Mouse (Mus musculus) G1E (cell line): Measurements from ENCODE around the gene Calm3. TPM values are rescaled to one million over a fixed set of nuclear protein-coding genes. Genes with fewer than 3 reads are reported as not detected.

ENCODE experiments used
- ATAC-seq: 2 replicates; pipeline ENCODE4 v1.8.0; 2016; ENCODE audit warnings: mild to moderate bottlenecking; ENCODE audit not compliant: insufficient number of reproducible peaks, poor library complexity, low FRiP score, severe bottlenecking; ENCODE audit errors: extremely low read depth
- DNase-seq: peaks from one replicate; pipeline ENCODE4 v3.0.0; 2012; ENCODE audit warnings: low spot score
- H3K27me3 ChIP-seq: 2 replicates; pipeline ENCODE4 v1.6.1; 2012; ENCODE audit warnings: mild to moderate bottlenecking, low read length, inconsistent platforms; ENCODE audit not compliant: insufficient read depth
- H3K36me3 ChIP-seq: replicated peaks from 2 replicates; pipeline ENCODE3; 2012; ENCODE audit warnings: mild to moderate bottlenecking, inconsistent platforms
- H3K4me1 ChIP-seq: 2 replicates; pipeline ENCODE4 v1.6.1; 2012; ENCODE audit warnings: low read depth, low read length, inconsistent platforms, mixed read lengths; ENCODE audit not compliant: insufficient read depth
- H3K4me3 ChIP-seq: 2 replicates; pipeline ENCODE4 v1.5.1; 2012; ENCODE audit warnings: low read depth, mild to moderate bottlenecking, inconsistent platforms, low read length, moderate library complexity, mixed read lengths
- H3K9me3 ChIP-seq: replicated peaks from 2 replicates; pipeline ENCODE4 v1.6.1; 2012; ENCODE audit warnings: inconsistent platforms
- CTCF ChIP-seq: IDR thresholded peaks from 2 replicates; pipeline ENCODE4 v1.5.1; 2012; ENCODE audit warnings: low read depth, low read length, inconsistent platforms, mixed read lengths
- GATA1 ChIP-seq: IDR thresholded peaks from 2 replicates; pipeline ENCODE4 v1.6.1; 2012; ENCODE audit warnings: borderline replicate concordance, low read length, inconsistent platforms, mixed read lengths
- GATA2 ChIP-seq: IDR thresholded peaks from 2 replicates; pipeline ENCODE4 v1.6.1; 2012; ENCODE audit warnings: low read depth, low read length, inconsistent platforms, borderline replicate concordance
- POLR2AphosphoS5 ChIP-seq: IDR thresholded peaks from 2 replicates; pipeline ENCODE4 v1.6.1; 2012; ENCODE audit warnings: low read depth, low read length, inconsistent platforms; ENCODE audit not compliant: insufficient replicate concordance
- TAL1 ChIP-seq: conservative IDR thresholded peaks from 2 replicates; pipeline ENCODE4 v1.6.1; 2012; ENCODE audit warnings: low read depth, low read length, inconsistent platforms, mixed read lengths
- polyA plus RNA-seq: library from polyadenylated mRNA; stranded (reverse); fragments of >175 nt; gene quantifications from 2 replicates; pipeline ENCODE4 v1.2.3, GENCODE M21; 2012
- total RNA-seq, 2 experiments: library from RNA; stranded (forward) in 1 of 2; stranded (reverse) in 1 of 2; fragments of 200-1000 nt in 1 of 2; fragments of >200 nt in 1 of 2; fragmentation: Nextera tagmentation in 1 of 2; gene quantifications; 2 replicates each; pipeline ENCODE4 v1.2.3; 2014 to 2017

Calm3 gene
- total and polyA plus RNA-seq, 3 experiments: 157 to 792 (median 344) TPM

DNA sequence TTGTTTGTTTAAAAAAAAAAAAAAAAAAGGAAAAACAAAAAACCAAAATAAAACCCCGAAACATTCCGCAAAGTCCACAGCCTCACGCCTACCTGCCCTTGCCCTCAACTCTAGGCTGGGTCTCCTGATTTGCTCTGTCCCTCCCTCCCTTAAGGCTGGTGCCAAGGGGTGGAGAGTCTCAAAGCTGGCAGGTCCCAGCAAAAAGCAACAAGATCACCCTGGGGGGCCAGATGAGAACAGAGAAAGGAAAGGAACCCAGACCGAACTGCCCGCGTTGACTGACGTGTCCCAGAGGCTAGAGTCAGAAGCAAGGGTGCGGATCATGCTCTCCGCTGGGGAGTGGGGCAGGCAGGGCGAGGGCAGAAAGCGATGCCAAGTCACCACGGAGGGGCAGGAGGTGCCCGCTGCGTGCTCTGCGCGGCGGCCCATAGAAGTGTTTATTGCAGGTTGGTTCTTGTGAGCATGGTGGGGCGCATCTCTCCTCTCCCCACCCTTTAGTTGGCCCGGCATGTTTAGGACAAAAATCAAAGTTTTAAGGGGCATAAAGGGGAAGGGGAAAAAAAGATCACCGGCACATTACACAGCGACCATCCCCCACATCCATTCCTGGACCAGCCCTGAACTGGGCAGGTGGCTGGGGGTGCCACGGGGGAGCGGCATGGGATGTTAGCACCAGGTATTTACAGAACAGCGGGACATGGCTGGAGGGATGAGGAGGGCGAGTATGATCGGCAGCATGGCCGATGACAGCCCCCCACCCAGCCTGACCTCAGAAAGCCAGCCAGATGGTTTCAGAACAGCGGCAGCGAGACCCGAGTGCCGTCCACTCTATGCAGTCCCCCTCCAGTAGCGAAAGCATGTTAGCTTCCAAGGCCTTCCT, 8.2 kb downstream of the Calm3 start:
- TF ChIP-seq CTCF (no peak), GATA2 (no peak), POLR2AphosphoS5 (no peak), GATA1 (no peak), TAL1 (no peak)
- peaks cover 78% of the 10 kb centered on the region for H3K36me3 ChIP-seq
- no peaks in the 10 kb centered on the region for H3K9me3 ChIP-seq
- DNase-seq (no peak), ATAC-seq (no peak)
- H3K4me3 ChIP-seq: no peak overlapping the region
- no peaks in the 10 kb centered on the region for H3K27me3 ChIP-seq
- H3K4me1 ChIP-seq: peaks cover 50% of the 10 kb centered on the region

DNA sequence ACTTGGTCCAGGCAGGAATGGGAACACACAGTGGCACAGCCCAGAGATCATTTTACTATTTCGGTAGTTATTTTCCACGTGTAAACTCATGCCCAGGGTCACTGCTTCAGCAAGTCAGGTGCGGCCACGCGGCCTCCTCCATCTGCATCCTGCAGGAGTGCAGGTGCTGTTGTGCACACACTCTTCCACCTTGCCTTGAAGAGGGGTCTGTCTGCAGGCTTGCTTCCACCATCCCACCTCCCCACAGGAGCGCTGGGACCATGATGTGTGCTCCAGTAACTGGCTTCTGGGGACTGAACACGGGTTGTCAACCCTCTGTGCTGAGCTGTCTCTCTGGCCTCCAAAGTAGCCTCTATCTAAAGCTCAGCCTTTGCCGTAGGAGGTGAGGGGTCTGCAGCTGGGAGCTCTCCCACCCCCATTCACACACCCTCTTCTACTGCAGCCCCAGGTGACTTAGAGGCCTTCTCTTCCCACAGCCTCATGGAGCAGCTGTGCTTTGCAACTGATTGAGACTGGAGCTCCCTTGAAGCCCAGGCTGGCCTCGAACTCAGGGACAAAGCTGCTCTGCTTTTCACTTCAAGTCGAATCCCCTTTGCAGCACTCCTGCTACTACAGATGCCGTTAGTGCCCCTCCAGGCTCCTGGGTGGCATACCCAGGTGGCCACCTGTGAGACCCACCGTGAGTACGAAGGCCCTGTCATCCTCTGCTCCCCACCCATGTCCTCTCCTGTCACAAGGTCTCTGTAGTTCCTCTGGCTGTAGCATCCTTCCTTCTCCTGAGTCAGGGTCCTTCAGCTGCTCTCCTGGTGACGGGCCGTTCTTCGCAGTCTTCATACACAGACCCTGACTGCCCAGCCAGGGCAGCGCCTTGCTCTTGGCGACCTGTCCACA, 9.2 kb downstream of the Calm3 start:
- no peaks in the 10 kb centered on the region for H3K9me3 ChIP-seq
- peaks cover 47% of the 10 kb centered on the region for H3K4me1 ChIP-seq
- peaks cover 69% of the 10 kb centered on the region for H3K36me3 ChIP-seq
- ATAC-seq (no peak), DNase-seq (no peak)
- no peak overlapping the region for H3K4me3 ChIP-seq
- peaks cover 9% of the 10 kb centered on the region for H3K27me3 ChIP-seq
- TF ChIP-seq CTCF (no peak), GATA1 (no peak), TAL1 (no peak), GATA2 (no peak), POLR2AphosphoS5 (no peak; the same call in 1 of the 2 replicates)

DNA sequence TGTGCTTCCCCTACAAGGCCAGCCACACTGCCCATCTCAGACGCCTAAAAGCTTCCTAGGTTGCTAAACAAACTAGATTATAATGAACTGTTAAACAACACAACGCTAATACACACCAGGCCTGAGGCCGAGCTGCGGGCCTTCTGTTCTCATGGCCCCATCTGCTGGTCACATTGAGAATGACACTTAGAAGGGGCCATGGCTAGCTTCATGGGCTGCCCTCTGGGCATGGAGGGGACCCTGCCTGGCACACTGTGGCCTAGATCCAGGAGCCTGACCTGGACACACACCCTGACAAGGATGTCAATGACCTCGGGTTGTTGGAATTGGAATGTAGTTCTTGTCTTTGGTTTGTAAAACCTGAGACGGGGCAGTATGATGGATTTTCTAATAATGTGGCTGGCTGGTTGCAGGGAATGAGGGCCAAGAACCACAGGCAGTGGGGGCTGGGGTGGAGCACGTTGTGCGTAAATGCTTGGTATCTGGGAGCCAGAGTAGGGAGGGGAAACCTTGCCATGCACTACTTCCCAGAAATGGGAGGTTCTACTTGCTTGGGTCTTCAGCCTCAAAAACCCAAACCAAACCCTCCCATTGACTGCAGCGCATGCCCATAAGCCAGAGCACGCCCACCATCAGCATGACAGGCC, 10.0 kb downstream of the Calm3 start:
- H3K4me3 ChIP-seq: no peak overlapping the region
- H3K9me3 ChIP-seq: no peaks in the 10 kb centered on the region
- TF ChIP-seq CTCF: peak; percentile 76
- TF ChIP-seq GATA1: no peak
- TF ChIP-seq POLR2AphosphoS5: peak; percentile 30; the same call in 1 of the 2 replicates
- DNase-seq (peak; percentile 53), ATAC-seq (peak; percentile 47; the same call in 1 of the 2 replicates)
- H3K36me3 ChIP-seq: peaks cover 61% of the 10 kb centered on the region
- peaks cover 16% of the 10 kb centered on the region for H3K27me3 ChIP-seq
- peaks cover 46% of the 10 kb centered on the region for H3K4me1 ChIP-seq

DNA sequence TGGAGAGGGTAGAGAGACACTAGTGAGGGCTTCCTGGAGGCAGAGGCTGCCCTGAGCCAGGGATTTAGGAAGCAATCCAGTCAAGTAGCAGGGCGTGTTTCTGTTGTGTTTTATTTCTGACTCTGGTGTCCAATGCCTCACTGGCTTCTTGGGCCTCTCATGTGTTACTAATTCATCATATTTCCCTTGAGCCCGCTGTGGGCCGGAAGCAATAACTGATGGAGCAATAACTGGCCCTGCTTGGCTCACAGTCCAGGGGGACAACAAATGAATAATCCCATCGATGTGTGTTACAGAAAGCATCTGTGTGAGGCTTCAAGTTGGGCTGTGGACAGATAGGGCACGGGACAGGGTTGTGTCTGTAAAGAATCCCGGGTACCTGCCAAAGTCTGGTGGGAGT, 11.6 kb downstream of the Calm3 start:
- DNase-seq (no peak), ATAC-seq (no peak)
- H3K4me1 ChIP-seq: peaks cover 36% of the 10 kb centered on the region
- peaks cover 32% of the 10 kb centered on the region for H3K27me3 ChIP-seq
- TF ChIP-seq CTCF: no peak
- TF ChIP-seq POLR2AphosphoS5: no peak
- TF ChIP-seq TAL1: no peak
- TF ChIP-seq GATA1: no peak
- no peak overlapping the region for H3K4me3 ChIP-seq
- H3K9me3 ChIP-seq: no peaks in the 10 kb centered on the region
- H3K36me3 ChIP-seq: peaks cover 46% of the 10 kb centered on the region

DNA sequence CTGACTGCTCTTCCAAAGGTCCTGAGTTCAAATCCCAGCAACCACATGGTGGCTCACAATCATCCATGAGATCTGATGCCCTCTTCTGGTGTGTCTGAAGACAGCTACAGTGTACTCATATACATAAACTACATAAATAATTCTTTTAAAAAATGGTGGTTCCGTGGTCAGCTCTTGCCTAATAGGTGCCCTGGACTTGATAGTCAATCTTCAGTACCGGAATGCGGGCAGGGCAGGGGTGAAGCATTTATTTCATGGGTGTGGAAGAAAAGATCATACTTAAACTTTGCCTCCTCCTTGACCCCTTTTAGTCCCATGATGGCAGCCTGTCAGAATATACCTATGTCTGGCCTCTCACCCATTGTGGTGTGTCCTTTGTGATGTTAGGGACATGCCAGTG, 12.0 kb downstream of the Calm3 start:
- H3K36me3 ChIP-seq: peaks cover 41% of the 10 kb centered on the region
- no peak overlapping the region for H3K4me3 ChIP-seq
- no peaks in the 10 kb centered on the region for H3K9me3 ChIP-seq
- no peak for TF ChIP-seq GATA1
- peaks cover 35% of the 10 kb centered on the region for H3K4me1 ChIP-seq
- peaks cover 36% of the 10 kb centered on the region for H3K27me3 ChIP-seq
- no peak for ATAC-seq
- no peak for DNase-seq

DNA sequence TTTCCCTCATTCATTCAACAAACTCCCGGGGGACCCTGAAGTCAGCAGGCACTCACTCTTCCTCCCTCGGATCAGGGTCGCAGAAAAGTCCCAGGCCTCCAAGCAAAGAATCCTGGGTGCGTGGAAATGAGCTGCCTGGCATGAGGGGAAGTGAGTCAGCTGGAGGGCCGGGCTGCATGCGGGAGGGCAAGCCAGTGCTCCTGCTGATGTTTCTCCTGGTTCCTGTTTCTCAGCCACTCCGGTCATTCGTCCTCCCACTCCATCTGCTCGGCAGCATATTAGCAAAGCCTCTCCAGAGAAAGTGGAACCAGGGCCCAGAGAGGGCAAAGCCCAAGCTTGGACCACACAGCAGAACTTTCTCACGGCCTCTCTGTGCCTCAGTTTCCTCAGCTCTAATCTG, 14.0 kb downstream of the Calm3 start:
- Histone ChIP-seq H3K4me1 (peaks cover 42% of the 10 kb centered on the region), H3K36me3 (peaks cover 21% of the 10 kb centered on the region)
- no peak for DNase-seq

More for the DNA sequence above, 14.0 kb downstream of the Calm3 start:
- Histone ChIP-seq H3K4me3 (no peak overlapping the region), H3K9me3 (no peaks in the 10 kb centered on the region), H3K27me3 (peaks cover 45% of the 10 kb centered on the region)
- no peak for TF ChIP-seq POLR2AphosphoS5
- no peak for TF ChIP-seq GATA2
- TF ChIP-seq CTCF: no peak
- no peak for TF ChIP-seq TAL1
- no peak for TF ChIP-seq GATA1
- no peak for ATAC-seq
